Comparison of ENCODE assay signal across 8 mouse cellular contexts in genomic region chr13:19698524-19699173, GRCm38 (mm10). TPM values are rescaled to one million over a fixed set of nuclear protein-coding genes. Genes with fewer than 3 reads are reported as not detected.
DNase-seq lines count a peak whose midpoint lies in the region; ATAC-seq and TF ChIP-seq lines count a peak whose summit lies in the region.

No protein-coding gene starts in this region.

- TF ChIP-seq CTCF in lung, embryonic 14.5 days (IDR thresholded peaks at IDR 0.05; ENCODE audit: low read depth), result peak; percentile 86

- no peak overlapping the region for H3K9ac ChIP-seq in lung, embryonic 14.5 days

- no peak overlapping the region for H3K27ac ChIP-seq in lung, embryonic 14.5 days (ENCODE audit: low read depth)

- WGBS in lung, embryonic 14.5 days, result 23% methylated on average over 12 of the region's 12 CpGs

- no peaks in the 10 kb centered on the region for H3K27me3 ChIP-seq in lung, embryonic 14.5 days (ENCODE audit: insufficient read depth, low read length)

- H3K4me1 ChIP-seq in lung, embryonic 14.5 days (ENCODE audit: insufficient read depth), result peaks cover 5% of the 10 kb centered on the region; the same call in 1 of the 2 replicates

- ATAC-seq in lung, embryonic 14.5 days (ENCODE audit: insufficient read depth), result peak; percentile 65; the same call in 1 of the 2 replicates

- H3K9me3 ChIP-seq in lung, embryonic 14.5 days (ENCODE audit: low read depth, low read length), result no peaks in the 10 kb centered on the region

- H3K4me2 ChIP-seq in lung, embryonic 14.5 days, result peak overlapping the region; percentile 35; the same call in 1 of the 2 replicates

- no peak overlapping the region for H3K4me3 ChIP-seq in lung, embryonic 14.5 days (ENCODE audit: low read depth, low read length)

- H3K36me3 ChIP-seq in lung, embryonic 14.5 days (ENCODE audit: insufficient read depth), result no peaks in the 10 kb centered on the region

- peak; percentile 16 for DNase-seq in gastrocnemius, adult 18-20 months (ENCODE audit: low spot score)
- no peak for DNase-seq in gastrocnemius, postnatal 4 days (ENCODE audit: low spot score in 2 of 2)
- DNase-seq in CD4-positive helper T cell, adult 2 months (ENCODE audit: low read depth, low spot score), result peak; percentile 17
- peak; percentile 43 for DNase-seq in cerebellum, adult 9-10 months
- peak; percentile 17 for DNase-seq in heart, postnatal 4 days
- peak; percentile 85 for DNase-seq in lung, embryonic 14.5 days
- peak; percentile 82 for DNase-seq in retina, postnatal 1 day
- DNase-seq in spleen, postnatal 14 days (ENCODE audit: low spot score in 2 of 2), result no peak

RNA-seq across cellular contexts. Expression of gene Nme8, which starts 1.1 kb away (rescaled TPM):
- not detected for total RNA-seq in gastrocnemius, adult 18-20 months (2021)
- total RNA-seq in gastrocnemius, postnatal 4 days (2021), result not detected
- under 1 TPM; 0.18 to 0.24 TPM for total RNA-seq in heart, postnatal 4 days (2021)
- not detected in 2 replicates for polyA plus RNA-seq in lung, embryonic 14.5 days (2014; fragmentation: Nextera tagmentation; extraction: Ambion mirVana)

Comparison
In these comparisons a context has a peak if more than half of its experiments do, and no peak if none do; other contexts are left out.
1. DNase-seq: peak in gastrocnemius, adult 18-20 months (single experiment), CD4-positive helper T cell, adult 2 months (single experiment), cerebellum, adult 9-10 months (single experiment), heart, postnatal 4 days (single experiment), lung, embryonic 14.5 days (single experiment) and retina, postnatal 1 day (single experiment); none in gastrocnemius, postnatal 4 days (0 of 2) and spleen, postnatal 14 days (0 of 2).